Mouse (Mus musculus): ENCODE data around the gene Plch2. TPM values are rescaled to one million over a fixed set of nuclear protein-coding genes. Genes with fewer than 3 reads are reported as not detected.

The Plch2 gene
- polyA plus RNA-seq, 1 experiment from 2014 or later: 2.4 TPM

DNA sequence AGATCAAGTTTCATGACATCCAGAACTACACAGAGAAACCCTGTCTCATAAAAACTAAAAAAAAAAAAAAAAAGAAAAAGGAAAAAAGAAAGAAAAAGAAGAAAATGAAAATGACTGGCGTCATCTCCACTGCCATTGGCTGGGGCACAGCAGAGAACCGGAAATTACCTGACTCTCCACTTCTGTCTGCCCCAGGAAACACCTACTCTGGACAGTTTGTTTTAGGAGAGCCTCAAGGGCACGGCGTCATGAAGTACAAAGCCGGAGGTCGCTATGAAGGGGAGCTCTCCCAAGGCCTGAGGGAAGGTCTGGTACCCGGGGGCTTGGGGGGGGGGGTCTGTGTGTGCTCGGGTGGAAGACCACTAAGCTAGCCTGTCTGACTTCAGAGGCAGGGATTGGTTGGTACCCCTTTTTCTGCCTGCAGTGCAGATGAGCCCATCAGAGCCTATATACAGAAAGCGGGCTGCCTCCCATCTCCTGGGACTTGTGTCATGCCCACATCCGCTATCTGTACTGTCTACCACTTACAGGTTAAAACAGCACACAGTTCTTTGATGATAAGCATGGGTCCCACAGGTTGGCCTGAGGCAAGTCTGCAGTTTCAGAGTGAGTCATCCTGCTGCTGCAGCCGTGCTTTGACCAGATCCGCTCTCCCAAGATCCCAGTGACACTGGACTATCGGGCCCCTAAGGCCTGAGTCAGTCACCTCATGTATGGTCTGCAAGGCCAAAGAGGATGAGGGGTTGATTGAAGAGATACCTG lies 34.3 kb upstream of the Plch2 start:
- H3K4me1 ChIP-seq (replicated peaks; ENCODE audit: control insufficient read depth, insufficient read depth, low read length): peaks cover 5% of the 10 kb centered on the region; the same call in 1 of the 2 replicates
- H3K4me2 ChIP-seq (ENCODE audit: low read depth, low read length, severe bottlenecking): no peak overlapping the region
- no peak overlapping the region for H3K27ac ChIP-seq (ENCODE audit: low read depth, low read length)
- DNase-seq (ENCODE audit: low spot score) (no peak), ATAC-seq (replicated peaks; ENCODE audit: low FRiP score) (no peak)
- H3K9ac ChIP-seq (ENCODE audit: low read length): no peak overlapping the region
- 93% methylated on average over 13 of the region's 13 CpGs for WGBS
- H3K27me3 ChIP-seq (ENCODE audit: control insufficient read depth, insufficient read depth, low read length): no peaks in the 10 kb centered on the region
- H3K4me3 ChIP-seq (ENCODE audit: low read depth, low read length): no peak overlapping the region
- no peaks in the 10 kb centered on the region for H3K36me3 ChIP-seq (ENCODE audit: control insufficient read depth, insufficient read depth, low read length)
- no peaks in the 10 kb centered on the region for H3K9me3 ChIP-seq (ENCODE audit: control insufficient read depth, low read length)

GRCm38 (mm10) chr4:155090147-155090546 lies 33.6 kb upstream of the Plch2 start:
- H3K27ac ChIP-seq (ENCODE audit: low read depth, low read length): no peak overlapping the region
- WGBS: 92% methylated on average over 4 of the region's 4 CpGs

DNA sequence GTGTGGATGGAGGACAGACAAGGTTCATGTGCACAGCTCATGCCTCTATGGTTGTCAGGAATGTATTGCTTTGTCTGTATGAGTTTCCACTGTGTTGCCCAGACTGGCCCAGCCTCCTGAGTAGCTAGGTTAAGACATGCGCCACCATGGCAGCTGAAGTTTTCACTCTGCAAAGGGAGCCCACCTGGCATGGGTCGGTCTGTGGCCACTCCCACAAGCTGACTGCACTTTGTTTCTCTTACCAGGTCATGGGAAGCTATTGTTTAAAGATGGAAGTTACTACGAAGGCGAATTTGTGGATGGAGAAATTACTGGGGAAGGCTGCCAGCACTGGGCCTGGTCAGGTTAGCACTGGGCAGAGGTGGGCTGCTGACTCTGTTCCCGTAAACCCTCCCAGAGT lies 32.7 kb upstream of the Plch2 start:
- no peak overlapping the region for H3K27ac ChIP-seq (ENCODE audit: low read depth, low read length)
- 88% methylated on average over 5 of the region's 5 CpGs for whole genome bisulfite sequencing
- no peak overlapping the region for H3K4me3 ChIP-seq (ENCODE audit: low read depth, low read length)
- ATAC-seq (replicated peaks; ENCODE audit: low FRiP score) (no peak), DNase-seq (ENCODE audit: low spot score) (no peak)
- H3K4me1 ChIP-seq (replicated peaks; ENCODE audit: control insufficient read depth, insufficient read depth, low read length): peaks cover 13% of the 10 kb centered on the region; the same call in 1 of the 2 replicates
- H3K36me3 ChIP-seq (ENCODE audit: control insufficient read depth, insufficient read depth, low read length): no peaks in the 10 kb centered on the region
- no peak overlapping the region for H3K9ac ChIP-seq (ENCODE audit: low read length)
- no peaks in the 10 kb centered on the region for H3K9me3 ChIP-seq (ENCODE audit: control insufficient read depth, low read length)
- H3K27me3 ChIP-seq (ENCODE audit: control insufficient read depth, insufficient read depth, low read length): no peaks in the 10 kb centered on the region
- H3K4me2 ChIP-seq (ENCODE audit: low read depth, low read length, severe bottlenecking): no peak overlapping the region

More at GRCm38 (mm10) chr4:155090147-155090546, 33.6 kb upstream of the Plch2 start:
- H3K4me1 ChIP-seq (replicated peaks; ENCODE audit: control insufficient read depth, insufficient read depth, low read length): peaks cover 6% of the 10 kb centered on the region; the same call in 1 of the 2 replicates
- no peaks in the 10 kb centered on the region for H3K9me3 ChIP-seq (ENCODE audit: control insufficient read depth, low read length)
- H3K9ac ChIP-seq (ENCODE audit: low read length): no peak overlapping the region
- DNase-seq (ENCODE audit: low spot score) (no peak), ATAC-seq (replicated peaks; ENCODE audit: low FRiP score) (no peak)
- H3K4me2 ChIP-seq (ENCODE audit: low read depth, low read length, severe bottlenecking): no peak overlapping the region
- H3K27me3 ChIP-seq (ENCODE audit: control insufficient read depth, insufficient read depth, low read length): no peaks in the 10 kb centered on the region
- H3K36me3 ChIP-seq (ENCODE audit: control insufficient read depth, insufficient read depth, low read length): no peaks in the 10 kb centered on the region
- H3K4me3 ChIP-seq (ENCODE audit: low read depth, low read length): no peak overlapping the region

DNA sequence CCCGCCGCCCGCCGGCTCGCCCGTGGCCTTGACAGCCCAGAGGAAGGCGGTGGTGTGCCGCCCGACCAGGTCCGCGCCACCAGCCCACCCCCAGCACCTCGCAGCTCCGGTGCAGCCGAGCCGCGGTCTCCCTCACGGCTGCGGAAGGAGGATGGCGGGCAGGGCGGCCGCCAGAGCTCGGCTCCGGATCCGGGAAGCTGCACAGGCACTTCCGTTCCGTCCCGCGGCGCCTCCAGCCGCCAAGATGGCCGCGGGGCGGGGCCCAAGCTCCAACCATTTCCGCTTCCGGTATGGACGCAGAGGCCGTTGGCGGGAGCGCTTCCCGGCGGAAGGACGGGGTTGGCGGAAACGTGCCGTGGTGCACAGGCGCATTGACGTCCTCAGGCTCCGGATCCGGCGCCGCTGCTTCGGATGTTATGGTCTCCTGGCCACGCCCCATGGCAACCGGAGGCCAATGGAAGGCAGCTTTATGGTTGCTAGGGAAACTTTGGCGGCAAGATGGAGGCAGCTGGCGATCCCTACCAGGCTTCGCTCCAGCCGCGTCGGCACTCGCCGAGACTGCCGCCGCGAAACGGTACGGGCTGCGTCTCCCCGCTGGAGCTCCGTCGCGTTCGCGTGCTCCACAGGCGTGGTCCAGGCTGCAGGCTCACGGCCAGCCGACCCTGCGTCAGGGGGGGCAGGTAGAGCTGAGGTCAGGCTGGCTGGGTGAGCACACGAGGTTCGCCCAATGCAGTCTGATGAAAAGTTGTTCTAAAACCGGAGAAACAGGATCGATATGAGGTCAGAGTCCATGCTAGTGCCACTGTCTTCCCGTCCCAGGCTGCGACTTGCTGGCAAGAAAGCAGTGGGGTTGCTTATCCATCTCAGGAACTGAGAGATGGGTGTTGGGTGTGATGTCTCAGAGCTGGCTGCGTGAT lies 29.8 kb upstream of the Plch2 start, which contains the start of the genes Rer1 and Morn1:
TSS of gene Rer1 (minus strand) at position 275 of the 917 bp plus-strand sequence.
TSS of gene Morn1 (plus strand) at position 470 of the 917 bp plus-strand sequence.
- DNase-seq (ENCODE audit: low spot score): peak; percentile 100
- peaks cover 13% of the 10 kb centered on the region; the same call in 1 of the 2 replicates for H3K4me1 ChIP-seq (replicated peaks; ENCODE audit: control insufficient read depth, insufficient read depth, low read length)
- H3K9me3 ChIP-seq (ENCODE audit: control insufficient read depth, low read length): no peaks in the 10 kb centered on the region
- no peaks in the 10 kb centered on the region; the same call in 1 of the 2 replicates for H3K36me3 ChIP-seq (ENCODE audit: control insufficient read depth, insufficient read depth, low read length)
- peak within 1 kb of the TSS; percentile 82 for H3K9ac ChIP-seq (ENCODE audit: low read length)
- H3K27ac ChIP-seq (ENCODE audit: low read depth, low read length): peak within 1 kb of the TSS; percentile 67
- H3K4me3 ChIP-seq (ENCODE audit: low read depth, low read length): peak within 1 kb of the TSS; percentile 90
- H3K4me2 ChIP-seq (ENCODE audit: low read depth, low read length, severe bottlenecking): peak within 1 kb of the TSS; percentile 88
- peak; percentile 98 for ATAC-seq (replicated peaks; ENCODE audit: low FRiP score)
- no peaks in the 10 kb centered on the region for H3K27me3 ChIP-seq (ENCODE audit: control insufficient read depth, insufficient read depth, low read length)
- under 1% methylated on average over 84 of the region's 85 CpGs for WGBS

- WGBS: 8% methylated on average over 34 of the region's 35 CpGs
- no peak for ATAC-seq (replicated peaks; ENCODE audit: low FRiP score)
- peak overlapping the region; percentile 67 for H3K27ac ChIP-seq (ENCODE audit: low read depth, low read length)
Measured at GRCm38 (mm10) chr4:155085206-155086107, 28.9 kb upstream of the Plch2 start.

DNA sequence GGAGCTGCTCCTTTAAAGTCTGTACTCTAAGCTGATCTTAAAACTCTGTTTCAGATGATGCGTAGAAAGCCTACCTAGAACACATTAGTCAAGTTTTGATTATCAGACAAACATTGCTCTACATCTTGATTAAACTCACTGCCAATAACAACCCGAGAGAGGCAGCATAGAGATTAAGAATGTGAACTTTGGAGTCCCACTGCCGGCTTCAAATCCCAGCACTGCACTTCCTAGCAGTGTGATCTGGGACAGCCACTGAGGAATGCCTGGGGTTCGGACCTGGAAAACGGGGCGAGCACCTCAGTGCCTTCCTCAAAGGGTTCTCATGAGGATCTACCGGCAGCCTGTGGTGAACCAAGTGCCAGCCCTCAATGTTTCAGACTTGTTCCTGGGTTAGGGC lies 27.8 kb upstream of the Plch2 start:
- ATAC-seq (replicated peaks; ENCODE audit: low FRiP score): no peak
- WGBS: 88% methylated on average over 7 of the region's 7 CpGs
- peaks cover 4% of the 10 kb centered on the region; the same call in 1 of the 2 replicates for H3K36me3 ChIP-seq (ENCODE audit: control insufficient read depth, insufficient read depth, low read length)

More at GRCm38 (mm10) chr4:155085206-155086107, 28.9 kb upstream of the Plch2 start:
- DNase-seq (ENCODE audit: low spot score): no peak
- peaks cover 13% of the 10 kb centered on the region; the same call in 1 of the 2 replicates for H3K4me1 ChIP-seq (replicated peaks; ENCODE audit: control insufficient read depth, insufficient read depth, low read length)
- H3K36me3 ChIP-seq (ENCODE audit: control insufficient read depth, insufficient read depth, low read length): peaks cover 2% of the 10 kb centered on the region; the same call in 1 of the 2 replicates
- no peaks in the 10 kb centered on the region for H3K27me3 ChIP-seq (ENCODE audit: control insufficient read depth, insufficient read depth, low read length)
- H3K9me3 ChIP-seq (ENCODE audit: control insufficient read depth, low read length): no peaks in the 10 kb centered on the region
- peak overlapping the region; percentile 88 for H3K4me2 ChIP-seq (ENCODE audit: low read depth, low read length, severe bottlenecking)
- peak overlapping the region; percentile 82 for H3K9ac ChIP-seq (ENCODE audit: low read length)
- peak overlapping the region; percentile 90 for H3K4me3 ChIP-seq (ENCODE audit: low read depth, low read length)

DNA sequence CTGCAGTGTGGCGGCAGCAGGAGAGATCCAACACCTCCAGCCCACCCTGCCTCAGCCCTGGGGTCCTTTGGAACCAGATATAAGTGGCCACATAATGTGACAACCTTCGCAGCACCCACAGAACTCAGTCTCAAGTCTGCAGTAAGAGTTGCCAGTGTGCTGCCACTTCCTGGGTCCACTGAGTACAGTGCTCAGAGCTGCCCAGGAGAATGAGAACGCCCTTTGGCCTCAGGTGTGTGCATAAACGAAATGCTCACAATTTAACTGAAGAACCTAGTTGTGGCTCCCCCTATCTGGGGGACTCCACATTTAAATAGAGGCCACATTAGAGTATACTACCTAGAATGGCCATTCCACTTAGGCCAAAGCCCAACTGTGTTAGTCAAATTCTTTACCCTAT lies 27.0 kb upstream of the Plch2 start:
- Histone ChIP-seq H3K9ac (ENCODE audit: low read length) (no peak overlapping the region), H3K36me3 (ENCODE audit: control insufficient read depth, insufficient read depth, low read length) (peaks cover 6% of the 10 kb centered on the region; the same call in 1 of the 2 replicates)
- WGBS: 89% methylated on average over 4 of the region's 4 CpGs

More for the DNA sequence above, 27.8 kb upstream of the Plch2 start:
- no peaks in the 10 kb centered on the region for H3K27me3 ChIP-seq (ENCODE audit: control insufficient read depth, insufficient read depth, low read length)
- H3K4me3 ChIP-seq (ENCODE audit: low read depth, low read length): no peak overlapping the region
- no peak overlapping the region for H3K4me2 ChIP-seq (ENCODE audit: low read depth, low read length, severe bottlenecking)
- peaks cover 13% of the 10 kb centered on the region; the same call in 1 of the 2 replicates for H3K4me1 ChIP-seq (replicated peaks; ENCODE audit: control insufficient read depth, insufficient read depth, low read length)
- no peaks in the 10 kb centered on the region for H3K9me3 ChIP-seq (ENCODE audit: control insufficient read depth, low read length)
- H3K27ac ChIP-seq (ENCODE audit: low read depth, low read length): no peak overlapping the region
- 0 out of 2 replicates have a peak overlapping the region, but pooled peaks have one; percentile 8 for H3K9ac ChIP-seq (ENCODE audit: low read length)
- DNase-seq (ENCODE audit: low spot score): no peak

More for the DNA sequence above, 27.0 kb upstream of the Plch2 start:
- no peak overlapping the region for H3K4me2 ChIP-seq (ENCODE audit: low read depth, low read length, severe bottlenecking)
- H3K27ac ChIP-seq (ENCODE audit: low read depth, low read length): no peak overlapping the region
- no peaks in the 10 kb centered on the region for H3K27me3 ChIP-seq (ENCODE audit: control insufficient read depth, insufficient read depth, low read length)
- H3K4me1 ChIP-seq (replicated peaks; ENCODE audit: control insufficient read depth, insufficient read depth, low read length): peaks cover 13% of the 10 kb centered on the region; the same call in 1 of the 2 replicates
- H3K9me3 ChIP-seq (ENCODE audit: control insufficient read depth, low read length): no peaks in the 10 kb centered on the region
- DNase-seq (ENCODE audit: low spot score) (no peak), ATAC-seq (replicated peaks; ENCODE audit: low FRiP score) (no peak)
- no peak overlapping the region for H3K4me3 ChIP-seq (ENCODE audit: low read depth, low read length)
